Mouse (Mus musculus): Measurements from ENCODE around the gene Hivep2. TPM values are rescaled to one million over a fixed set of nuclear protein-coding genes. Genes with fewer than 3 reads are reported as not detected.

The Hivep2 gene
- polyA plus RNA-seq, 1 experiment from 2014 or later: 6.3 TPM

GRCm38 (mm10) chr10:13975861-13976260 lies 10.0 kb downstream of the Hivep2 start:
- no peak overlapping the region for H3K27ac ChIP-seq
- H3K9ac ChIP-seq (replicated peaks): no peak overlapping the region
- no peak overlapping the region for H3K4me3 ChIP-seq (replicated peaks)
- no peaks in the 10 kb centered on the region for H3K27me3 ChIP-seq
- no peaks in the 10 kb centered on the region for H3K36me3 ChIP-seq
- ATAC-seq: no peak
- 79% methylated on average over 4 of the region's 4 CpGs for WGBS
- no peaks in the 10 kb centered on the region for H3K9me3 ChIP-seq
- no peak overlapping the region for H3K4me2 ChIP-seq (replicated peaks)
- peaks cover 7% of the 10 kb centered on the region; the same call in 1 of the 2 replicates for H3K4me1 ChIP-seq (replicated peaks)

GRCm38 (mm10) chr10:13976267-13976666 lies 10.4 kb downstream of the Hivep2 start:
- H3K27ac ChIP-seq: no peak overlapping the region
- no peaks in the 10 kb centered on the region for H3K36me3 ChIP-seq
- H3K4me1 ChIP-seq (replicated peaks): peaks cover 7% of the 10 kb centered on the region; the same call in 1 of the 2 replicates
- no peak overlapping the region for H3K9ac ChIP-seq (replicated peaks)
- 74% methylated on average over 6 of the region's 6 CpGs for WGBS
- H3K27me3 ChIP-seq: no peaks in the 10 kb centered on the region
- ATAC-seq: no peak
- no peaks in the 10 kb centered on the region for H3K9me3 ChIP-seq
- no peak overlapping the region for H3K4me3 ChIP-seq (replicated peaks)
- no peak overlapping the region for H3K4me2 ChIP-seq (replicated peaks)

- no peak; the same call in 1 of the 2 replicates for ATAC-seq
- Histone ChIP-seq H3K4me2 (replicated peaks) (peak overlapping the region; percentile 87), H3K9me3 (no peaks in the 10 kb centered on the region), H3K27ac (no peak overlapping the region), H3K4me1 (replicated peaks) (peaks cover 14% of the 10 kb centered on the region), H3K9ac (replicated peaks) (peak overlapping the region; percentile 75; the same call in 1 of the 2 replicates), H3K36me3 (no peaks in the 10 kb centered on the region), H3K27me3 (no peaks in the 10 kb centered on the region), H3K4me3 (replicated peaks) (peak overlapping the region; percentile 67)
- 76% methylated on average over 6 of the region's 6 CpGs for WGBS
Measured at GRCm38 (mm10) chr10:13982271-13982670, 16.4 kb downstream of the Hivep2 start.

- Histone ChIP-seq H3K4me1 (replicated peaks) (peaks cover 14% of the 10 kb centered on the region), H3K9me3 (no peaks in the 10 kb centered on the region), H3K9ac (replicated peaks) (peak overlapping the region; percentile 75), H3K27ac (peak overlapping the region; percentile 81), H3K36me3 (no peaks in the 10 kb centered on the region), H3K27me3 (no peaks in the 10 kb centered on the region), H3K4me3 (replicated peaks) (peak overlapping the region; percentile 67), H3K4me2 (replicated peaks) (peak overlapping the region; percentile 87)
- 3% methylated on average over 34 of the region's 34 CpGs for WGBS
- ATAC-seq: peak; percentile 89
Measured at GRCm38 (mm10) chr10:13982769-13983381, 17.0 kb downstream of the Hivep2 start.

GRCm38 (mm10) chr10:13983631-13984030 lies 17.8 kb downstream of the Hivep2 start:
- WGBS: 53% methylated on average over 12 of the region's 12 CpGs
- Histone ChIP-seq H3K4me2 (replicated peaks) (peak overlapping the region; percentile 87), H3K9ac (replicated peaks) (no peak overlapping the region), H3K27me3 (no peaks in the 10 kb centered on the region), H3K36me3 (no peaks in the 10 kb centered on the region), H3K9me3 (no peaks in the 10 kb centered on the region), H3K4me3 (replicated peaks) (0 out of 2 replicates have a peak overlapping the region, but pooled peaks have one; percentile 67), H3K4me1 (replicated peaks) (peaks cover 14% of the 10 kb centered on the region), H3K27ac (no peak overlapping the region)
- no peak for ATAC-seq

GRCm38 (mm10) chr10:13984233-13984632 lies 18.4 kb downstream of the Hivep2 start:
- Histone ChIP-seq H3K4me2 (replicated peaks) (no peak overlapping the region), H3K36me3 (no peaks in the 10 kb centered on the region), H3K27me3 (no peaks in the 10 kb centered on the region), H3K9me3 (no peaks in the 10 kb centered on the region), H3K4me1 (replicated peaks) (peaks cover 14% of the 10 kb centered on the region), H3K9ac (replicated peaks) (no peak overlapping the region), H3K27ac (no peak overlapping the region), H3K4me3 (replicated peaks) (no peak overlapping the region)
- no peak for ATAC-seq

- no peak for ATAC-seq
- no peak overlapping the region for H3K27ac ChIP-seq
- 92% methylated on average over 2 of the region's 2 CpGs for WGBS
- H3K9me3 ChIP-seq: no peaks in the 10 kb centered on the region
- no peaks in the 10 kb centered on the region for H3K27me3 ChIP-seq
- H3K4me1 ChIP-seq (replicated peaks): peaks cover 14% of the 10 kb centered on the region
- H3K4me2 ChIP-seq (replicated peaks): no peak overlapping the region
- no peak overlapping the region for H3K4me3 ChIP-seq (replicated peaks)
- H3K9ac ChIP-seq (replicated peaks): no peak overlapping the region
- no peaks in the 10 kb centered on the region for H3K36me3 ChIP-seq
Measured at GRCm38 (mm10) chr10:13986539-13986938, 20.7 kb downstream of the Hivep2 start.

GRCm38 (mm10) chr10:13987336-13987735 lies 21.5 kb downstream of the Hivep2 start:
- no peaks in the 10 kb centered on the region for H3K27me3 ChIP-seq
- H3K9me3 ChIP-seq: no peaks in the 10 kb centered on the region
- H3K27ac ChIP-seq: no peak overlapping the region
- WGBS: 86% methylated on average over 3 of the region's 3 CpGs
- peaks cover 12% of the 10 kb centered on the region for H3K4me1 ChIP-seq (replicated peaks)
- H3K4me2 ChIP-seq (replicated peaks): no peak overlapping the region
- no peak overlapping the region for H3K4me3 ChIP-seq (replicated peaks)
- no peaks in the 10 kb centered on the region for H3K36me3 ChIP-seq
- no peak overlapping the region for H3K9ac ChIP-seq (replicated peaks)
- ATAC-seq: no peak

- 77% methylated on average over 9 of the region's 9 CpGs for WGBS
- ATAC-seq: no peak
- H3K4me1 ChIP-seq (replicated peaks): peaks cover 7% of the 10 kb centered on the region; the same call in 1 of the 2 replicates
- H3K27ac ChIP-seq: no peak overlapping the region
- H3K27me3 ChIP-seq: no peaks in the 10 kb centered on the region
- no peaks in the 10 kb centered on the region for H3K36me3 ChIP-seq
- H3K9me3 ChIP-seq: no peaks in the 10 kb centered on the region
- no peak overlapping the region for H3K4me3 ChIP-seq (replicated peaks)
- H3K4me2 ChIP-seq (replicated peaks): no peak overlapping the region
- no peak overlapping the region for H3K9ac ChIP-seq (replicated peaks)
Measured at GRCm38 (mm10) chr10:13988280-13988679, 22.4 kb downstream of the Hivep2 start.

GRCm38 (mm10) chr10:13988757-13989156 lies 22.9 kb downstream of the Hivep2 start:
- WGBS: 91% methylated on average over 4 of the region's 4 CpGs

GRCm38 (mm10) chr10:13990842-13991241 lies 25.0 kb downstream of the Hivep2 start:
- Histone ChIP-seq H3K27me3 (no peaks in the 10 kb centered on the region), H3K4me3 (replicated peaks) (no peak overlapping the region), H3K4me1 (replicated peaks) (no peaks in the 10 kb centered on the region), H3K36me3 (no peaks in the 10 kb centered on the region), H3K9me3 (no peaks in the 10 kb centered on the region), H3K27ac (no peak overlapping the region), H3K9ac (replicated peaks) (no peak overlapping the region), H3K4me2 (replicated peaks) (no peak overlapping the region)
- WGBS: 86% methylated on average over 2 of the region's 2 CpGs
- no peak for ATAC-seq

More at GRCm38 (mm10) chr10:13988757-13989156, 22.9 kb downstream of the Hivep2 start:
- Histone ChIP-seq H3K4me2 (replicated peaks) (no peak overlapping the region), H3K36me3 (no peaks in the 10 kb centered on the region), H3K4me3 (replicated peaks) (no peak overlapping the region), H3K27ac (no peak overlapping the region), H3K9me3 (no peaks in the 10 kb centered on the region), H3K9ac (replicated peaks) (no peak overlapping the region), H3K27me3 (no peaks in the 10 kb centered on the region), H3K4me1 (replicated peaks) (0 out of 2 replicates have a peak, but pooled peaks cover 2% of the 10 kb centered on the region)
- no peak for ATAC-seq

GRCm38 (mm10) chr10:13993411-13993810 lies 27.5 kb downstream of the Hivep2 start:
- Histone ChIP-seq H3K27me3 (no peaks in the 10 kb centered on the region), H3K36me3 (no peaks in the 10 kb centered on the region), H3K4me1 (replicated peaks) (no peaks in the 10 kb centered on the region), H3K4me2 (replicated peaks) (no peak overlapping the region), H3K9ac (replicated peaks) (no peak overlapping the region), H3K4me3 (replicated peaks) (no peak overlapping the region), H3K9me3 (no peaks in the 10 kb centered on the region), H3K27ac (no peak overlapping the region)
- 81% methylated on average over 6 of the region's 6 CpGs for WGBS
- no peak for ATAC-seq

- Histone ChIP-seq H3K27ac (no peak overlapping the region), H3K9ac (replicated peaks) (no peak overlapping the region), H3K4me3 (replicated peaks) (no peak overlapping the region), H3K4me1 (replicated peaks) (no peaks in the 10 kb centered on the region), H3K9me3 (no peaks in the 10 kb centered on the region), H3K36me3 (no peaks in the 10 kb centered on the region), H3K4me2 (replicated peaks) (no peak overlapping the region), H3K27me3 (no peaks in the 10 kb centered on the region)
- ATAC-seq: no peak
- WGBS: 89% methylated on average over 4 of the region's 4 CpGs
Measured at GRCm38 (mm10) chr10:13997336-13997735, 31.5 kb downstream of the Hivep2 start.

Data from midbrain, embryonic 13.5 days (tissue).